Mouse (Mus musculus) left cerebral cortex, postnatal 4 days (tissue): ENCODE data around the gene Cldn34b1. TPM values are rescaled to one million over a fixed set of nuclear protein-coding genes. Genes with fewer than 3 reads are reported as not detected.
"Not testable (repeated sequence)": the region's sequence is repeated elsewhere in the genome, so short reads cannot be mapped to it uniquely, and the experiment has no call there.

Source experiments
- DNase-seq: peaks from one replicate; pipeline ENCODE4 v3.0.0-alpha.2; 2022
- intact Hi-C: fragments of 180-260 bp; cut with DNase I; formaldehyde crosslinking; loops from one replicate; pipeline ENCODE4 v1.15.1; 2025
- total RNA-seq, 2 experiments: library from RNA; stranded (reverse); gene quantifications; 2 replicates each; pipeline ENCODE4 v1.2.3; 2021

Gene Cldn34b1
- total RNA-seq = not detected

DNA sequence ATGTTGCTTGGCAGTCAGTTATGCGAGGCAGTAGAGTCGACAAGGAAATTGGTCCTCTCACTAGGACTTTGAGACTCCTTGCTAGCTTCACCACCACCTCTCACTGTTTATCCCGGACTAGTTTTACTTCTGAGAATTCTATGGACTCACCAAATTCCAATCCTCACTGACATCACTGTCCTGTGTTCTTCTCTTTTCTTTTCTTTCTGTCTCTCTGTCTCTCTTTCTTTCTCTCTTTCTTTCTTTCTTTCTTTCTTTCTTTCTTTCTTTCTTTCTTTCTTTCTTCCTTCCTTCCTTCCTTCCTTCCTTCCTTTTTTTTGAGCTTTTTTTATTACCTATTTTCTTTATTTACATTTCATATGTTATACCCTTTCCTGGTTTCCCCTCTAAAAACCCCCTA, at the start of gene Cldn34b1:
TSS of gene Cldn34b1 (minus strand) at position 101 of the 400 bp plus-strand sequence.
- intact Hi-C loops, DNase-seq: not testable (repeated sequence)

DNA sequence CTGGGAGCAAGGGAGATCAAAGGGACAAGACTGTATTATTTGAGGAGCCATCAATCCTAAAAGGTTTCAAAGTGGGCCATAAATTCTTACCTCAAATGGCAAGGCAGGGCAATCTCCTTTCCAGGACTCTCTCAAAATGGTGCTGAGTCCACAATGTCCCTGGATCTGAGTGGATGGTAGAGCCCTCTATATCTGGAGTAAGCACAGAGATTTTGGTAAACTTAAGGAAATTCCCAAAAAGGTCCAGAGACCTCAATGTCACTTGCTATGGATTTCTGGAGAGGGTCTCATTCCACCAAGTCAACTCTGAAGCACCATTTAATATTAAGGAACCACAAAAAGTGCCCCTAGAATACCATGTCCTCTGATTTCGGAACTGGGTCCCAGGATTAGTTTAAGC, 45.8 kb upstream of the Cldn34b1 start, which contains the start of gene Magea6:
TSS of gene Magea6 (minus strand) at position 101 of the 400 bp plus-strand sequence.
- DNase-seq, intact Hi-C loops: not testable (repeated sequence)

Other genes starting within 250 kb of the Cldn34b1 start
- not detected for gene Magea6, start 45.7 kb upstream of the Cldn34b1 start, total RNA-seq
- gene Magea3, start 59.2 kb upstream of the Cldn34b1 start, total RNA-seq = not detected
- gene Magea8, start 105.6 kb upstream of the Cldn34b1 start, total RNA-seq = not detected
- gene Magea5, start 172.9 kb upstream of the Cldn34b1 start, total RNA-seq = not detected
- gene Magea1, start 199.5 kb upstream of the Cldn34b1 start, total RNA-seq = not detected
- not detected for gene Magea2, start 203.4 kb upstream of the Cldn34b1 start, total RNA-seq
- gene Cldn34b2, start 238.1 kb upstream of the Cldn34b1 start, total RNA-seq = not detected